Mouse (Mus musculus) heart, embryonic 16.5 days (tissue): ENCODE measurements around the gene Hdac4. TPM values are rescaled to one million over a fixed set of nuclear protein-coding genes. Genes with fewer than 3 reads are reported as not detected.

Experiments
- ATAC-seq: fragments of 200-750 bp; cut with Nextera tagmentation; replicated peaks from 2 replicates; pipeline ENCODE4 v1.8.0; 2017; ENCODE audit warnings: moderate number of reproducible peaks; ENCODE audit not compliant: insufficient read depth, low FRiP score; ENCODE audit errors: extremely low read depth
- H3K27ac ChIP-seq: fragments of 300-500 bp; sonication (generic); 2 replicates; pipeline ENCODE4 v1.5.1; 2014; ENCODE audit warnings: mild to moderate bottlenecking, low read length, control low read depth, moderate library complexity
- H3K27me3 ChIP-seq: fragments of 300-500 bp; sonication (generic); 2 replicates; pipeline ENCODE4 v1.6.1; 2014; ENCODE audit warnings: low read length, mixed read lengths; ENCODE audit not compliant: control insufficient read depth, insufficient read depth
- H3K36me3 ChIP-seq: fragments of 300-500 bp; sonication (generic); 2 replicates; pipeline ENCODE4 v1.6.1; 2014; ENCODE audit not compliant: control insufficient read depth, insufficient read depth
- H3K4me1 ChIP-seq: fragments of 300-500 bp; sonication (generic); 2 replicates; pipeline ENCODE4 v1.6.1; 2014; ENCODE audit warnings: low read length, mixed read lengths; ENCODE audit not compliant: control insufficient read depth, insufficient read depth
- H3K4me2 ChIP-seq: fragments of 300-500 bp; sonication (generic); 2 replicates; pipeline ENCODE4 v1.6.1; 2014; ENCODE audit warnings: low read depth, mild to moderate bottlenecking, control low read depth, low read length
- H3K4me3 ChIP-seq: fragments of 300-500 bp; sonication (generic); 2 replicates; pipeline ENCODE4 v1.5.1; 2014; ENCODE audit warnings: mild to moderate bottlenecking, control low read depth, low read length
- H3K9ac ChIP-seq: fragments of 300-500 bp; sonication (generic); 2 replicates; pipeline ENCODE4 v1.6.1; 2014; ENCODE audit warnings: low read length, control low read depth
- H3K9me3 ChIP-seq: fragments of 300-500 bp; sonication (generic); replicated peaks from 2 replicates; pipeline ENCODE4 v1.6.1; 2016; ENCODE audit warnings: low read length; ENCODE audit not compliant: control insufficient read depth
- WGBS: fragments of 180-500 bp; shearing (Covaris S2); extraction: QIAGEN DNeasy Blood & Tissue Kit; methylation state at CpG from one replicate; pipeline ENCODE4 v1.1.7; 2014; 5-methylcytosine and 5-hydroxymethylcytosine counted together
- polyA plus RNA-seq: library from polyadenylated mRNA; unstranded; fragments of >200 nt; fragmentation: Nextera tagmentation; extraction: Ambion mirVana; gene quantifications from 2 replicates; pipeline ENCODE4 v1.2.1, GENCODE M21; 2015

Hdac4 gene
- polyA plus RNA-seq, 1 experiment from 2014 or later, result 18.1 TPM

DNA sequence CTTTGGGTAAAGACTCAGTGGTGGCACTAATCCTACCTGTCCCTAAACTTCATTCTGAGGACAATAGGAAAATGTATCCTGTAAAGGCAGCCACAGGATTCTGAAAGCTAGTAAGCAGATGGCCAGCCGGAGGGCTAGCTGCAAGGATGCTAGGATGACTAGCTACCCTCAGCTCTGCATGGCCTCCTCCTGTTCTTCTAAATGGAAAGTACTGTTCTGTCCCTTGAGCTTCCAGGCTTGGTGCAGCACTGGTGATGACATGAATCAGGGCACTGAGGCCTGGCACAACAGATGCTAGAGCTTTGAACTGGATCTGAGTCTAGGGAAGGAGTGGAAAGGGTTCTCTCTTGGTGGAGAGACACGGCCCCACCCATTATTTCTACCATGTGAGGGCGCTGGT is 150.6 kb downstream of the Hdac4 start:
- H3K4me3 ChIP-seq, result no peak overlapping the region
- no peak for ATAC-seq
- H3K9me3 ChIP-seq, result no peaks in the 10 kb centered on the region
- WGBS, result 82% methylated on average over 3 of the region's 3 CpGs
- H3K4me2 ChIP-seq, result no peak overlapping the region
- H3K27ac ChIP-seq, result no peak overlapping the region
- no peaks in the 10 kb centered on the region for H3K27me3 ChIP-seq
- peaks cover 25% of the 10 kb centered on the region for H3K4me1 ChIP-seq
- H3K36me3 ChIP-seq, result no peaks in the 10 kb centered on the region
- no peak overlapping the region for H3K9ac ChIP-seq

- Histone ChIP-seq H3K27ac (no peak overlapping the region), H3K4me3 (no peak overlapping the region), H3K4me2 (no peak overlapping the region), H3K4me1 (peaks cover 23% of the 10 kb centered on the region), H3K9me3 (no peaks in the 10 kb centered on the region), H3K9ac (peak overlapping the region; percentile 26; the same call in 1 of the 2 replicates), H3K36me3 (no peaks in the 10 kb centered on the region), H3K27me3 (no peaks in the 10 kb centered on the region)
- no peak for ATAC-seq
Observed at GRCm38 (mm10) chr1:92043989-92044388, 151.5 kb downstream of the Hdac4 start.

DNA sequence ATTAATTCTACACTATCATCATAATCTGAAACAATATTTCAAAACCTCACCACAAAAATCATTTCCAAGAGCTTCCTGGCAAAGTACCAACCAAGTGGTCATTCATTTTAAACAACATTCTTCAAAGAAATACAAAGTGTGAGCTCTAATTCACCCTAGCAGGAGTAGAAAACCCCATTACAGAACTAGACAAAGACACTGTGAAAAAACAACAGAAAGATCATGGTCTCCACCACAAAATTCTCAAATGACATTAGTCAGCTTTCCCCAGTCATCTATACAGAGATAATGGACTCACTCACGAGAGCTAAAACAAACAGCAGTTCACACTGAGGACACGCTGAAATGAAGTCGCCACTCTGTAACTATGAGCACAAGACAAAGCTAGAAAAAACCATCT is 153.4 kb downstream of the Hdac4 start:
- no peak overlapping the region for H3K9ac ChIP-seq
- H3K4me2 ChIP-seq, result no peak overlapping the region
- H3K9me3 ChIP-seq, result no peaks in the 10 kb centered on the region
- no peaks in the 10 kb centered on the region for H3K27me3 ChIP-seq
- ATAC-seq, result no peak
- no peaks in the 10 kb centered on the region for H3K36me3 ChIP-seq
- H3K4me1 ChIP-seq, result peaks cover 23% of the 10 kb centered on the region
- 30% methylated on average over 3 of the region's 3 CpGs for WGBS
- H3K27ac ChIP-seq, result no peak overlapping the region
- no peak overlapping the region for H3K4me3 ChIP-seq

- Histone ChIP-seq H3K4me3 (no peak overlapping the region), H3K4me2 (no peak overlapping the region), H3K27me3 (no peaks in the 10 kb centered on the region), H3K9ac (no peak overlapping the region), H3K36me3 (no peaks in the 10 kb centered on the region), H3K4me1 (peaks cover 27% of the 10 kb centered on the region), H3K9me3 (no peaks in the 10 kb centered on the region), H3K27ac (no peak overlapping the region)
- no peak for ATAC-seq
- WGBS, result 87% methylated on average over 3 of the region's 3 CpGs
Observed at GRCm38 (mm10) chr1:92041290-92041689, 154.2 kb downstream of the Hdac4 start.

DNA sequence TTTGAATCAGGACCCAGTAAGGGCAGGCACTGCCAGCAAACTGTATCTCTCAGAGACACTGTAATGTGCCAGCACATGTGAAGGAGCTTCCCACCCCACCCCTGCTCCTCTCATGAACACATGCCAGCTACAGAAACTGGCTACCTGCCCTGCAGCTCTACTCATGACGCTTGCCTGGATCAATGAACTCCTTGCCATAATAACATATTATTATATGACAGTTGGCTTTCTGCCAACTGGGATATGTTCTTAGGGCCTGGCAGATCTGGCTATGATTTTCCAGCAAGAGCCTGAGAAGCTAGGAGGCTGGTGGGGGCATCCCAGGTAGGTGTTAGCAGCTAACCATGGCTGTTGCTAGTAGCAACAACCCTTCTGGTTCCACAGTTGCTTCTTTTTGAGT is 156.8 kb downstream of the Hdac4 start:
- ATAC-seq, result no peak
- H3K27me3 ChIP-seq, result no peaks in the 10 kb centered on the region
- 46% methylated on average over 1 of the region's 1 CpGs for WGBS
- peaks cover 26% of the 10 kb centered on the region for H3K4me1 ChIP-seq
- H3K4me3 ChIP-seq, result no peak overlapping the region
- H3K9ac ChIP-seq, result no peak overlapping the region
- no peaks in the 10 kb centered on the region for H3K36me3 ChIP-seq
- no peak overlapping the region for H3K27ac ChIP-seq
- no peak overlapping the region for H3K4me2 ChIP-seq
- H3K9me3 ChIP-seq, result no peaks in the 10 kb centered on the region

DNA sequence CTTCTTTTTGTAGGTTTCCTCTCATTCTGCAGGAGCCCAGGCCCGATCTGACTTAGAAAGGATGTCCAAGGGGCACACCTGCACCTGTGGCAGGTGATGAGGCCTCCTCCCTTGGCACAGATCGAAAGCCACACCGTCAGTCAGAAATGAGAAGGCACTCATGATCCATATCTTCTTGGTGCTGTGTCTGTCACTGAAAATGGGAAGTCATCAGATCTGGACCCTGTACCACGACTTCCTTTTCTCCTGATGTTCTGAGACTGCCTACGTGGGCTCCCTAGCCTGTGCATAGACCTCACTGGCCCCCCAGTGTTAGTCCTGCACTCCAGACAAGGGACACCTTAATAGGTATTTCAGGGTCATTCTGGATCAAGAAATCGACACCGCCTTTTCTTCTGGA is 158.5 kb downstream of the Hdac4 start:
- H3K27me3 ChIP-seq, result no peaks in the 10 kb centered on the region
- no peak overlapping the region for H3K4me2 ChIP-seq
- 83% methylated on average over 7 of the region's 7 CpGs for WGBS
- H3K9ac ChIP-seq, result no peak overlapping the region
- no peak for ATAC-seq
- no peaks in the 10 kb centered on the region for H3K9me3 ChIP-seq
- no peak overlapping the region for H3K4me3 ChIP-seq
- peaks cover 23% of the 10 kb centered on the region for H3K4me1 ChIP-seq
- no peaks in the 10 kb centered on the region for H3K36me3 ChIP-seq
- H3K27ac ChIP-seq, result no peak overlapping the region

GRCm38 (mm10) chr1:92035770-92036169 is 159.7 kb downstream of the Hdac4 start:
- Histone ChIP-seq H3K27me3 (no peaks in the 10 kb centered on the region), H3K4me1 (peaks cover 23% of the 10 kb centered on the region), H3K4me3 (no peak overlapping the region), H3K9ac (no peak overlapping the region), H3K27ac (no peak overlapping the region; the same call in 1 of the 2 replicates), H3K36me3 (no peaks in the 10 kb centered on the region), H3K9me3 (no peaks in the 10 kb centered on the region), H3K4me2 (no peak overlapping the region)
- 44% methylated on average over 6 of the region's 6 CpGs for WGBS
- ATAC-seq, result no peak; the same call in 1 of the 2 replicates

- no peak overlapping the region for H3K9ac ChIP-seq
- 77% methylated on average over 3 of the region's 3 CpGs for WGBS
Observed at GRCm38 (mm10) chr1:92034247-92034646, 161.3 kb downstream of the Hdac4 start.

GRCm38 (mm10) chr1:92033463-92033862 is 162.0 kb downstream of the Hdac4 start:
- no peaks in the 10 kb centered on the region for H3K27me3 ChIP-seq
- no peak for ATAC-seq
- peaks cover 5% of the 10 kb centered on the region; the same call in 1 of the 2 replicates for H3K36me3 ChIP-seq
- H3K4me1 ChIP-seq, result peaks cover 23% of the 10 kb centered on the region
- WGBS, result 76% methylated on average over 7 of the region's 7 CpGs
- no peaks in the 10 kb centered on the region for H3K9me3 ChIP-seq
- H3K9ac ChIP-seq, result no peak overlapping the region
- no peak overlapping the region for H3K27ac ChIP-seq
- no peak overlapping the region for H3K4me2 ChIP-seq
- H3K4me3 ChIP-seq, result no peak overlapping the region

More at GRCm38 (mm10) chr1:92034247-92034646, 161.3 kb downstream of the Hdac4 start:
- peaks cover 3% of the 10 kb centered on the region; the same call in 1 of the 2 replicates for H3K36me3 ChIP-seq
- H3K4me2 ChIP-seq, result no peak overlapping the region
- H3K9me3 ChIP-seq, result no peaks in the 10 kb centered on the region
- no peaks in the 10 kb centered on the region for H3K27me3 ChIP-seq
- no peak overlapping the region for H3K4me3 ChIP-seq
- ATAC-seq, result no peak
- H3K4me1 ChIP-seq, result peaks cover 23% of the 10 kb centered on the region
- H3K27ac ChIP-seq, result no peak overlapping the region
